Comparison of ENCODE assay signal across 16 mouse cellular contexts in genomic region chr10:74921614-74922013, GRCm38 (mm10). TPM values are rescaled to one million over a fixed set of nuclear protein-coding genes. Genes with fewer than 3 reads are reported as not detected.
DNase-seq lines count a peak whose midpoint lies in the region; ATAC-seq and TF ChIP-seq lines count a peak whose summit lies in the region.
"Had no signal": no experiment of that assay in that cellular context is flagged by ENCODE, and none has a peak within 500 bp of the region (broad histone marks: within the 10 kb centered on the region; RNA-seq: fewer than 3 reads in every experiment).

No protein-coding gene starts in this region.

- peaks cover 7% of the 10 kb centered on the region for H3K4me1 ChIP-seq in hindbrain, embryonic 12.5 days
- H3K4me1 ChIP-seq in hindbrain, embryonic 13.5 days (replicated peaks), result peaks cover 10% of the 10 kb centered on the region
- peaks cover 47% of the 10 kb centered on the region for H3K4me1 ChIP-seq in E14TG2a.4 (replicated peaks; ENCODE audit: low read depth, low read length)
- 0 out of 2 replicates have a peak, but pooled peaks cover 2% of the 10 kb centered on the region for H3K4me1 ChIP-seq in kidney, adult 2 months (ENCODE audit: control insufficient read depth, insufficient read depth, low read length)
- peaks cover 4% of the 10 kb centered on the region; the same call in 1 of the 2 replicates for H3K4me1 ChIP-seq in intestine, embryonic 15.5 days (replicated peaks)

- H3K36me3 ChIP-seq in hindbrain, embryonic 12.5 days, result no peaks in the 10 kb centered on the region
- no peaks in the 10 kb centered on the region for H3K36me3 ChIP-seq in hindbrain, embryonic 13.5 days
- H3K36me3 ChIP-seq in E14TG2a.4 (ENCODE audit: insufficient read depth, low read length), result no peaks in the 10 kb centered on the region
- no peaks in the 10 kb centered on the region for H3K36me3 ChIP-seq in kidney, adult 2 months (ENCODE audit: control insufficient read depth, insufficient read depth, low read length)
- no peaks in the 10 kb centered on the region for H3K36me3 ChIP-seq in intestine, embryonic 15.5 days
- H3K36me3 ChIP-seq: embryonic facial prominence, embryonic 12.5 days; forebrain, embryonic 15.5 days; G1E; heart, embryonic 13.5 days had no signal

- ATAC-seq in hindbrain, embryonic 12.5 days (ENCODE audit: low FRiP score), result 0 out of 2 replicates have a peak, but pooled peaks have one; percentile 8
- no peak for ATAC-seq in hindbrain, embryonic 13.5 days (ENCODE audit: low FRiP score)
- ATAC-seq in intestine, embryonic 15.5 days, result no peak; the same call in 1 of the 2 replicates

- TF ChIP-seq CTCF in E14TG2a.4 (conservative IDR thresholded peaks at IDR 0.05; ENCODE audit: low read length), result no peak
- TF ChIP-seq CTCF in kidney, adult 2 months (conservative IDR thresholded peaks at IDR 0.05; ENCODE audit: insufficient read depth, insufficient read length, low read depth, low read length), result no peak

- H3K4me2 ChIP-seq in hindbrain, embryonic 12.5 days (replicated peaks), result no peak overlapping the region
- no peak overlapping the region for H3K4me2 ChIP-seq in hindbrain, embryonic 13.5 days
- H3K4me2 ChIP-seq in intestine, embryonic 15.5 days (replicated peaks), result no peak overlapping the region
- H3K4me2 ChIP-seq: embryonic facial prominence, embryonic 12.5 days; forebrain, embryonic 15.5 days; heart, embryonic 13.5 days; hindbrain, embryonic 14.5 days had no signal

- no peak overlapping the region for H3K4me3 ChIP-seq in hindbrain, embryonic 12.5 days
- no peak overlapping the region for H3K4me3 ChIP-seq in hindbrain, embryonic 13.5 days
- H3K4me3 ChIP-seq in E14TG2a.4 (replicated peaks; ENCODE audit: low read length), result peak overlapping the region; percentile 51; the same call in 1 of the 2 replicates
- no peak overlapping the region for H3K4me3 ChIP-seq in kidney, adult 2 months (ENCODE audit: insufficient read depth, low read depth, low read length)
- H3K4me3 ChIP-seq in intestine, embryonic 15.5 days (replicated peaks), result no peak overlapping the region
- H3K4me3 ChIP-seq: embryonic facial prominence, embryonic 12.5 days; forebrain, embryonic 15.5 days; heart, adult 2 months; heart, embryonic 13.5 days had no signal

- H3K27ac ChIP-seq in hindbrain, embryonic 12.5 days, result no peak overlapping the region
- no peak overlapping the region for H3K27ac ChIP-seq in hindbrain, embryonic 13.5 days
- no peak overlapping the region for H3K27ac ChIP-seq in kidney, adult 2 months (ENCODE audit: insufficient read depth, low read depth, low read length)
- H3K27ac ChIP-seq in intestine, embryonic 15.5 days, result no peak overlapping the region
- H3K27ac ChIP-seq: embryonic facial prominence, embryonic 12.5 days; forebrain, embryonic 15.5 days; heart, adult 2 months; heart, embryonic 13.5 days; hindbrain, embryonic 14.5 days had no signal

- no peak overlapping the region for H3K9ac ChIP-seq in hindbrain, embryonic 12.5 days
- H3K9ac ChIP-seq in hindbrain, embryonic 13.5 days, result no peak overlapping the region
- no peak overlapping the region for H3K9ac ChIP-seq in intestine, embryonic 15.5 days
- H3K9ac ChIP-seq: embryonic facial prominence, embryonic 12.5 days; forebrain, embryonic 15.5 days; heart, embryonic 13.5 days; hindbrain, embryonic 14.5 days had no signal

- TF ChIP-seq POLR2A in kidney, adult 2 months (IDR thresholded peaks at IDR 0.05; ENCODE audit: low read depth, low read length), result no peak

- 0 out of 2 replicates have a peak, but pooled peaks cover 3% of the 10 kb centered on the region for H3K27me3 ChIP-seq in hindbrain, embryonic 12.5 days
- peaks cover 19% of the 10 kb centered on the region; the same call in 1 of the 2 replicates for H3K27me3 ChIP-seq in hindbrain, embryonic 13.5 days
- H3K27me3 ChIP-seq in E14TG2a.4 (ENCODE audit: insufficient read depth, low read length), result peaks cover 17% of the 10 kb centered on the region
- no peaks in the 10 kb centered on the region for H3K27me3 ChIP-seq in kidney, adult 2 months (replicated peaks; ENCODE audit: control insufficient read depth, insufficient read depth, low read length)
- no peaks in the 10 kb centered on the region for H3K27me3 ChIP-seq in intestine, embryonic 15.5 days (replicated peaks)
- H3K27me3 ChIP-seq: embryonic facial prominence, embryonic 12.5 days; forebrain, embryonic 15.5 days had no signal

- peak; percentile 87 for DNase-seq in adrenal gland, adult 2 months
- DNase-seq in adrenal gland, postnatal 25 days, result peak; percentile 62
- no peak for DNase-seq in kidney, adult 2 months
- no peak for DNase-seq in gastrocnemius, adult 18-20 months (ENCODE audit: low spot score)
- DNase-seq: cerebellum, adult 8-10 months; gastrocnemius, postnatal 10 days had no signal

- 84% methylated on average over 11 of the region's 11 CpGs for WGBS in hindbrain, embryonic 12.5 days
- WGBS in hindbrain, embryonic 13.5 days, result 84% methylated on average over 11 of the region's 11 CpGs
- 88% methylated on average over 11 of the region's 11 CpGs for WGBS in kidney, adult 2 months
- WGBS in intestine, embryonic 15.5 days, result 81% methylated on average over 11 of the region's 11 CpGs

- H3K9me3 ChIP-seq in hindbrain, embryonic 12.5 days (replicated peaks), result no peaks in the 10 kb centered on the region
- no peaks in the 10 kb centered on the region for H3K9me3 ChIP-seq in hindbrain, embryonic 13.5 days
- H3K9me3 ChIP-seq in E14TG2a.4 (ENCODE audit: low read length), result no peaks in the 10 kb centered on the region
- H3K9me3 ChIP-seq in intestine, embryonic 15.5 days, result no peaks in the 10 kb centered on the region
- H3K9me3 ChIP-seq: embryonic facial prominence, embryonic 12.5 days; forebrain, embryonic 15.5 days; heart, embryonic 13.5 days had no signal

RNA-seq across cellular contexts. Expression of gene Gnaz, which starts 45.4 kb away (rescaled TPM):
- polyA plus RNA-seq in hindbrain, embryonic 12.5 days (2016; fragmentation: Nextera tagmentation; extraction: Ambion mirVana), result 26.5 and 27.9 TPM in 2 replicates
- polyA plus RNA-seq in hindbrain, embryonic 13.5 days (2015; fragmentation: Nextera tagmentation; extraction: Ambion mirVana), result 45.1 and 46.6 TPM in 2 replicates
- total RNA-seq in adrenal gland, adult 2 months (2021), result 1 to 10 TPM; 2.3 to 8.2 TPM
- 2.4 and 7.4 TPM in 2 replicates for polyA plus RNA-seq in adrenal gland, adult 2 months (2012; rRNA removed)
- total RNA-seq in adrenal gland, postnatal 25 days (2021), result 2.4 and 3.5 TPM in 2 replicates
- 4.4 and 5.0 TPM in 2 replicates for polyA plus RNA-seq in kidney, adult 2 months (2012; rRNA removed)
- polyA plus RNA-seq in intestine, embryonic 15.5 days (2015; fragmentation: Nextera tagmentation; extraction: Ambion mirVana), result 3.5 and 3.6 TPM in 2 replicates
- total RNA-seq in gastrocnemius, adult 18-20 months (2021), result under 1 TPM; 0.36 to 0.46 TPM

Comparison
In these comparisons a context has a peak if more than half of its experiments do, and no peak if none do; other contexts are left out.
1. DNase-seq: peak in adrenal gland, adult 2 months (single experiment) and adrenal gland, postnatal 25 days (single experiment); none in kidney, adult 2 months (single experiment) and gastrocnemius, adult 18-20 months (single experiment).